Mouse (Mus musculus) embryonic facial prominence, embryonic 14.5 days (tissue): ENCODE data around the gene Kdm4a. TPM values are rescaled to one million over a fixed set of nuclear protein-coding genes. Genes with fewer than 3 reads are reported as not detected.

Experiments used
- ATAC-seq: fragments of 200-750 bp; cut with Nextera tagmentation; 2 replicates; pipeline ENCODE4 v1.8.0; 2017; ENCODE audit warnings: low read depth, moderate number of reproducible peaks, moderate TSS enrichment
- DNase-seq: peaks from one replicate; pipeline ENCODE4 v3.0.0-alpha.2; 2015; ENCODE audit warnings: low spot score
- H3K27ac ChIP-seq: fragments of 300-500 bp; sonication (generic); replicated peaks from 2 replicates; pipeline ENCODE4 v1.5.1; 2014; ENCODE audit warnings: low read depth, mild to moderate bottlenecking, low read length, moderate library complexity
- H3K27me3 ChIP-seq: fragments of 300-500 bp; sonication (generic); replicated peaks from 2 replicates; pipeline ENCODE4 v1.6.1; 2014; ENCODE audit warnings: low read length; ENCODE audit not compliant: control insufficient read depth, insufficient read depth
- H3K36me3 ChIP-seq: fragments of 300-500 bp; sonication (generic); 2 replicates; pipeline ENCODE4 v1.6.1; 2014; ENCODE audit warnings: low read length, mixed read lengths; ENCODE audit not compliant: control insufficient read depth, insufficient read depth
- H3K4me1 ChIP-seq: fragments of 300-500 bp; sonication (generic); 2 replicates; pipeline ENCODE4 v1.6.1; 2014; ENCODE audit warnings: antibody characterized with exemption, low read length; ENCODE audit not compliant: control insufficient read depth, insufficient read depth
- H3K4me2 ChIP-seq: fragments of 300-500 bp; sonication (generic); 2 replicates; pipeline ENCODE4 v1.6.1; 2014; ENCODE audit warnings: low read depth, mild to moderate bottlenecking, low read length, moderate library complexity, mixed read lengths
- H3K4me3 ChIP-seq: fragments of 300-500 bp; sonication (generic); 2 replicates; pipeline ENCODE4 v1.5.1; 2014; ENCODE audit warnings: low read depth, mild to moderate bottlenecking, low read length
- H3K9ac ChIP-seq: fragments of 300-500 bp; sonication (generic); 2 replicates; pipeline ENCODE4 v1.6.1; 2014; ENCODE audit warnings: low read depth, mild to moderate bottlenecking, low read length, moderate library complexity, mixed read lengths
- H3K9me3 ChIP-seq: fragments of 300-500 bp; sonication (generic); 2 replicates; pipeline ENCODE4 v1.6.1; 2016; ENCODE audit warnings: low read length; ENCODE audit not compliant: control insufficient read depth
- WGBS: fragments of 180-500 bp; shearing (Covaris S2); extraction: QIAGEN DNeasy Blood & Tissue Kit; methylation state at CpG from one replicate; pipeline ENCODE4 v1.1.7; 2014; 5-methylcytosine and 5-hydroxymethylcytosine counted together
- polyA plus RNA-seq: library from polyadenylated mRNA; unstranded; fragments of >200 nt; fragmentation: Nextera tagmentation; extraction: Ambion mirVana; gene quantifications from 2 replicates; pipeline ENCODE4 v1.2.1, GENCODE M21; 2014

Kdm4a gene
- polyA plus RNA-seq, 1 experiment from 2014 or later, result 35.1 TPM

DNA sequence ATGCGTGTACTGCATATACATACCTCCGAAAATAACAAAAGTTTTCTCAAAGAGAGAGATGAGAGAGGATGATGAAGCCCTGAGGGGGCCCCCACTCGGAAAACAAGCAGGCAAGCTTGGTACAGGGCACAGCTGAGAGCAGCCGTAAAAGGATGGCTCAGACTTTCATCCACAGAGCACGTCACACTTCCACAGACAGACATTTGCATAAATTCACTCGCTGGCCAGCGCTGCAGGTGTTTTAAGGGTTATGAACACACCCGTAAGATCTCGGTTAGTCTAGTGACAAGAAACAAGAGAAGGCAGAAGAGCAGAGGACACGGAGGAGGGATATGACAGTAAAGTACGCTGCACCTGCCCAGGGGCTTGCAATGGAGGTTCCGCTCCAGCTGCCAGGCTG is 7.4 kb downstream of the Kdm4a start:
- no peak for DNase-seq
- no peak for ATAC-seq
- H3K27ac ChIP-seq, result no peak overlapping the region
- H3K4me3 ChIP-seq, result no peak overlapping the region
- H3K4me2 ChIP-seq, result no peak overlapping the region
- H3K9ac ChIP-seq, result no peak overlapping the region
- H3K9me3 ChIP-seq, result no peaks in the 10 kb centered on the region
- H3K4me1 ChIP-seq, result no peaks in the 10 kb centered on the region
- H3K36me3 ChIP-seq, result peaks cover 100% of the 10 kb centered on the region
- 95% methylated on average over 12 of the region's 12 CpGs for WGBS
- no peaks in the 10 kb centered on the region for H3K27me3 ChIP-seq

DNA sequence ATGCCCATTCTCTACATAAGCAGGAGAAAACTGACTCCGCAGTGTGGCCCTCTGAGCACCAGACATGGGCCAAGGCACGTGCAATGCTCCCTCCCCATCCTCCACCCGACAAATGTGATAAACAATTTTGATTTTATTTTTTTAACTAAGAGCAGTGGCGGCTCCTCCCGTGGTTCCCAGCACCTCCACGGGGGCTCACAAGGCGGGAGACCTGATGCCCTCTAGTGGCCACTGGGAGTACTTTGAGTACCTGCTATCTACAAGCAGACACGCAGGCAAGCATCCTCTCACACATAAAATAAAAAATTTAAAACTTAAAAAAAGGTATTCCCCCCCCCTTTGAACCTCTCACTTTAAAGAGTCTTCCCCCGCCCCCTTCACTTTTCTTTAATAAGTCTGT is 8.8 kb downstream of the Kdm4a start:
- no peak for ATAC-seq
- no peaks in the 10 kb centered on the region for H3K27me3 ChIP-seq
- no peak for DNase-seq
- no peak overlapping the region for H3K4me3 ChIP-seq
- WGBS, result 90% methylated on average over 9 of the region's 9 CpGs
- no peak overlapping the region for H3K27ac ChIP-seq
- H3K9me3 ChIP-seq, result no peaks in the 10 kb centered on the region
- peaks cover 100% of the 10 kb centered on the region for H3K36me3 ChIP-seq
- H3K4me1 ChIP-seq, result no peaks in the 10 kb centered on the region
- H3K4me2 ChIP-seq, result no peak overlapping the region
- no peak overlapping the region for H3K9ac ChIP-seq

DNA sequence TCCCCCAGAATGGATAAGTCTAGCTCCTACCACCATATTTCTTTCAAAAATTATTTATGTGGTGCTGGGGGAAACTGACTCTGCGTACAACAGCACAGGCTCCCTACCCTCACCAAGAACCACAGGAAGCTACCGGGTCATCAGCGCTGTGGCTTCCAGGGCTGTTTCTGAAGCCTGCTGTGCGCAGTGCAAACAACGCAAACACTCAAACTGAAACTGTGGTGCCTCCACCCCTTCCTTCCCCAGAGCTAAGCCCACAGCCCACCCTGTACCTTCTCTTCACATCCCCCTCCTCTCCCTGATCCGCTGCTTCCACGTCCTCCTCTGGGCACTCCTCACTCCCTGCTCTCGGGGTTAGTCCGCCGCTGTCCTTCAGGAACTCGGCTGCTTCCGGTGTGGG is 17.7 kb downstream of the Kdm4a start:
- no peak for ATAC-seq
- WGBS, result 90% methylated on average over 12 of the region's 12 CpGs
- H3K4me2 ChIP-seq, result no peak overlapping the region

DNA sequence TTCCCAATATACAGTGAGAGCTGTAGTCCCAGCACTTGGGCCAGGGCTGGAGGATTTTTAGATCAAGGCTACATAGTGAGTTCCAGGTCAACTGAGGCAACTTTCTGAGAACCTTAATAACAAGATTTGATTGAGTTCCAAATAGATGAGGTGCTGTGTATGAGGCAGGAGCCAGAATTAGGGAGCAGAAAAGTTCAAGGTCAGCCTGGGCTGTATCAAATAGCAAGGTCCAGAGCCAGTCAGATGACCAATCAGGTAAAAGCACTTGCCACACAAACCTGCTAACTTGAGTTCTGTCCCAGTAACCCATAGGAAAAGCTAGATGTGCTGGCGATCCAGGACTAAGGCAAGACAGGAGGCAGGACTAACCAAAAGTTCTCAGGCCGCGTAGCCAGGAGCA is 22.2 kb downstream of the Kdm4a start:
- 98% methylated on average over 3 of the region's 3 CpGs for WGBS
- Histone ChIP-seq H3K9ac (no peak overlapping the region), H3K4me1 (no peaks in the 10 kb centered on the region), H3K4me3 (no peak overlapping the region), H3K9me3 (no peaks in the 10 kb centered on the region), H3K27me3 (no peaks in the 10 kb centered on the region), H3K36me3 (peaks cover 99% of the 10 kb centered on the region), H3K27ac (no peak overlapping the region), H3K4me2 (no peak overlapping the region)
- DNase-seq (no peak), ATAC-seq (no peak)

More for the DNA sequence above, 17.7 kb downstream of the Kdm4a start:
- Histone ChIP-seq H3K4me1 (no peaks in the 10 kb centered on the region), H3K27ac (no peak overlapping the region), H3K4me3 (no peak overlapping the region), H3K9ac (no peak overlapping the region), H3K9me3 (no peaks in the 10 kb centered on the region), H3K36me3 (peaks cover 99% of the 10 kb centered on the region), H3K27me3 (no peaks in the 10 kb centered on the region)
- DNase-seq, result no peak

DNA sequence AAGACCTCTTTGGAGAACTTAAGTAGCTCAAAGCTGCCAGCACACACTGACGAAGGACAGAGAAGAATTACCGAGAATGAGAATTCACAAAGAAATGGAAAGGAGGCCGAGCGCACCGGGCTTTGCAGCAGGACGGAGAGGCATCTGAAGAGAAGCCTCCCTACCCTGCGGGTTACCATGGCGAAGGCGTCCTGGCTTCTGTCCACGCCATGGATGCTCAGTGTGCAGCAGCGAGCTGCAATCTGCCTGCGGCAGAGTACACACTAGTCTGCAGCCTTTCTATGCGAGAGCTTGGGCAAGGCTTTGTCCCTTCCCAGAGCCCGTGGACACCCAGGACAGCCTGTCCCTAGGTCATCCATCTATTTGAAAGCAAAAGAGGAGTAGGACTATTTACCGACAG is 23.3 kb downstream of the Kdm4a start:
- H3K4me3 ChIP-seq, result no peak overlapping the region
- H3K4me1 ChIP-seq, result no peaks in the 10 kb centered on the region
- H3K36me3 ChIP-seq, result peaks cover 99% of the 10 kb centered on the region
- no peak overlapping the region for H3K9ac ChIP-seq
- H3K27me3 ChIP-seq, result no peaks in the 10 kb centered on the region
- H3K9me3 ChIP-seq, result no peaks in the 10 kb centered on the region
- WGBS, result 90% methylated on average over 15 of the region's 15 CpGs
- DNase-seq, result no peak
- no peak overlapping the region for H3K4me2 ChIP-seq
- H3K27ac ChIP-seq, result no peak overlapping the region
- no peak for ATAC-seq

DNA sequence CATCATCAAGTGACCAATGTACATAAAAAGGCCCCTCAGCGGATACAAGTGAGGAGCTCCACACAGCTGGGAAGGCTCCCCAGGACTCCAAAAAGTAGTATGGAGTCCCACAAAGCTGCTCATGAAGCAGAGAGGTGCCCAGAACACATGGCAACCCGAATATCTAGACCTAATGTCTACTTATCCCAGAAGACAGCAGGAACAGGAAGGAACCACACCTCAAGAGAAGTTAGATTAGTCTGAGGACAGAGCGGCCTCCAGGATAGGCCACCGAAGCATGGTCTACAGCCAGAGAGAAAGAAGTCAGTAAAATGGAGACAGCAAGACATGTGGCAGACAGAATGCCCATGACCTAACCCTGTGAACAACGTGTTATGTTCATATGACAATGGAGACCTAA is 25.0 kb downstream of the Kdm4a start:
- no peaks in the 10 kb centered on the region for H3K27me3 ChIP-seq
- no peak for ATAC-seq
- no peaks in the 10 kb centered on the region for H3K4me1 ChIP-seq
- no peak overlapping the region for H3K4me2 ChIP-seq
- WGBS, result 88% methylated on average over 5 of the region's 5 CpGs
- no peak for DNase-seq
- no peak overlapping the region for H3K27ac ChIP-seq
- no peaks in the 10 kb centered on the region for H3K9me3 ChIP-seq
- no peak overlapping the region for H3K9ac ChIP-seq
- no peak overlapping the region for H3K4me3 ChIP-seq
- H3K36me3 ChIP-seq, result peaks cover 98% of the 10 kb centered on the region

DNA sequence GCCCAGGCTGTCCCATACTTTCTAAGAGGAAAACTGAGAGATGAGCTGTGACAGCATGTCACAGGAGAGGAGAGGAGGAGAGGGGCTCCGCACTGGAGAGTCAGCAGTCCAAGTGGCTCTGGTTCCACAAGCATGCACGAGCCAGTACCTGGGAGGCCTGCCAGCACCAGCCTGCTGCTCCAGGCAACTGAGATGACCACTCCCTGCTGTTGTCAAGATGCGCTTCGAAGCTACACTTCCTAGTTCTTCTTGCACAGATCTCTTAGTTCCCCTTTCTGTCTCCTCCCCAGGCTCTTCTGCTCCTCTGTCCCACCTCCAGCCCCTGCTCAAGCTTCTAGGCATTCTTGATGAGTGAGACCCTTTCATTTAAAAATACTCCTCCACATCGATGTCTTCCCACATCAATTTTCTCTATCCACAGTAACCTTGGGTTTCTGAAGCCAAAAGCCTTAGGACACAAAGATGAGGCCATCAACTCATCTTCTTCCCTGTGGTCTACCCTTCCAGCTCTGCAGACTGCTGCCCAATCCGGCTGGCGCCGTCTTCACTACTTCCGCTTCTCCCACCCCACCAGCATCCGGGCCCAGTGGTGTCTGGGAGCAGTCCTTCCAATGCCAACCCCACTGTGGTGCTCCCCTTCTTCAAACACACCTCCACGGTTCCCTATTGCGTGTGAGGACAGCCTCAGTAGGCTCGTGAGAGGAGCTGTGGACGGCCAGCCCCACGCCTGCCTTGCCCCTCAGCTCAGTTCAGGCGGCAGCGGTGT is 27.6 kb downstream of the Kdm4a start:
- H3K9me3 ChIP-seq, result no peaks in the 10 kb centered on the region
- ATAC-seq (no peak), DNase-seq (no peak)
- no peak overlapping the region for H3K4me2 ChIP-seq
- peaks cover 98% of the 10 kb centered on the region for H3K36me3 ChIP-seq
- H3K27ac ChIP-seq, result no peak overlapping the region
- no peak overlapping the region for H3K9ac ChIP-seq
- H3K27me3 ChIP-seq, result no peaks in the 10 kb centered on the region
- H3K4me3 ChIP-seq, result no peak overlapping the region
- 91% methylated on average over 15 of the region's 17 CpGs for whole genome bisulfite sequencing
- no peaks in the 10 kb centered on the region for H3K4me1 ChIP-seq

DNA sequence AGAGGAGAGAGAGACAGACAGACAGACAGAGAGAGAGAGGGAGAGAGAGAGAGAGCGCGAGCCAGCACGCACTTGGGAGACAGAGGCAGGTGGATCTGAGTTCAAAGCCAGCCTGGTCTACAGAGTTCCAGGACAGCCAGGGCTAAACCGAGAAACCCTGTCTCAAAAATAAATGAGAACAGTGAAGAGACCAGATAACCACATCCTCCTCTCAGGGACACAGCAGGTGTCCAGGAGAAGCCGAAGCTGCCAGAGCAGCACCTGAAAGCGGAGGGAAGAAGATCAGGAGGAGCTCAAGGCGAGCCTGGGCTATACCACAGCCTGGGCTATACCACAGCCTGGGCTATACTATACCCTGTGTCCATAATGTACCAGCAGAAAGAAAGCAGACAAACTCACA is 29.0 kb downstream of the Kdm4a start:
- Histone ChIP-seq H3K4me1 (no peaks in the 10 kb centered on the region), H3K36me3 (peaks cover 98% of the 10 kb centered on the region), H3K27ac (no peak overlapping the region), H3K4me3 (no peak overlapping the region), H3K4me2 (no peak overlapping the region), H3K9ac (no peak overlapping the region), H3K27me3 (no peaks in the 10 kb centered on the region), H3K9me3 (no peaks in the 10 kb centered on the region)
- WGBS, result 92% methylated on average over 7 of the region's 7 CpGs
- ATAC-seq, result no peak
- DNase-seq, result no peak
